In genomic region chr7:29022479-29022878, GRCm38 (mm10) we compare ENCODE assay signal across 19 mouse cellular contexts.
"Had no signal": no experiment of that assay in that cellular context is flagged by ENCODE, and none has a peak within 500 bp of the region (broad histone marks: within the 10 kb centered on the region; RNA-seq: fewer than 3 reads in every experiment).

No protein-coding gene starts in this region.

- H3K9me3 ChIP-seq: liver, embryonic 12.5 days; midbrain, embryonic 13.5 days; neural tube, embryonic 13.5 days; neural tube, embryonic 15.5 days had no signal

- H3K36me3 ChIP-seq: liver, embryonic 12.5 days; midbrain, embryonic 10.5 days; midbrain, embryonic 13.5 days; neural tube, embryonic 13.5 days; neural tube, embryonic 15.5 days had no signal

- H3K9ac ChIP-seq: liver, embryonic 12.5 days; liver, embryonic 14.5 days; lung, embryonic 14.5 days; midbrain, embryonic 13.5 days; neural tube, embryonic 13.5 days; neural tube, embryonic 15.5 days had no signal

- H3K4me3 ChIP-seq: liver, embryonic 12.5 days; midbrain, embryonic 10.5 days; midbrain, embryonic 13.5 days; myocyte; neural tube, embryonic 13.5 days; neural tube, embryonic 15.5 days had no signal

- DNase-seq: lung, adult 18-20 months; lung, embryonic 14.5 days; lung, postnatal 10 days; lung, postnatal 4 days; retina, postnatal 1 day; right cerebral cortex, postnatal 25 days; right cerebral cortex, postnatal 4 days; spleen, adult 18-20 months; thymus, adult 18-20 months; thymus, postnatal 14 days; thymus, postnatal 36 days had no signal

- ATAC-seq: liver, embryonic 12.5 days; midbrain, embryonic 13.5 days; midbrain, embryonic 16.5 days had no signal

- H3K4me2 ChIP-seq: liver, embryonic 12.5 days; lung, embryonic 14.5 days; midbrain, embryonic 13.5 days; neural tube, embryonic 13.5 days; neural tube, embryonic 15.5 days had no signal

- H3K27ac ChIP-seq: liver, embryonic 12.5 days; liver, embryonic 14.5 days; midbrain, embryonic 10.5 days; midbrain, embryonic 13.5 days; neural tube, embryonic 13.5 days; neural tube, embryonic 15.5 days had no signal
